Mouse (Mus musculus) myocyte (in vitro differentiated cells): Measurements from ENCODE around the gene Fbxo47.

Experiments used
- E2F4 ChIP-seq: IDR thresholded peaks from one replicate; pipeline ENCODE4 v1.6.1; 2011; ENCODE audit warnings: mild to moderate bottlenecking, control low read depth, moderate library complexity; ENCODE audit not compliant: insufficient read depth
- POLR2A ChIP-seq: IDR thresholded peaks from one replicate; pipeline ENCODE4 v1.6.1; 2011; ENCODE audit warnings: low read depth, mild to moderate bottlenecking, control low read depth, moderate library complexity; ENCODE audit not compliant: insufficient read length

DNA sequence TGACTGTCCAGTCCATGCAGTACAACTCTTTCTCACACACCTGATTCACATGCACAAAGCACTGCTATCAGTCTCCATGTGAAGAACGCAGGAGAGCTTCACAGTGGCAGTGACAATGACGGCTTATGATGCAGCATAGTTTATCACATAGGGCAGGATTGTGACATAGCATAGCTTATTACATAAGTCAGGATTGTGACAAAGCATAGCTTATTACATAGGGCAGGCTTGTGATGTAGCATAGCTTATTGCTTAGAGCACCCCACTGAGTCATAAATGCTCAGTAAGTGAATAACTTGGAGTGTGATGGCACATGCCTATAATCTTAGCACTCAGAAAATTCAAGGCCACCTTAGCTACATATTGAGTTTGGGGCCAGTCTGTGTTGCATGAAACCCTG lies 28.5 kb downstream of the Fbxo47 start:
- TF ChIP-seq POLR2A (no peak), E2F4 (no peak)
